Mouse (Mus musculus): ENCODE measurements around the gene Gm10188.

Gm10188 gene

GRCm38 (mm10) chr1:132229667-132230066 lies at the start of gene Gm10188:
TSS of gene Gm10188 (minus strand) at chr1:132229767.
- no peak for TF ChIP-seq GATA4 (IDR thresholded peaks at IDR 0.05; ENCODE audit: insufficient replicate concordance, low read length)

- no peak for TF ChIP-seq GATA4 (IDR thresholded peaks at IDR 0.05; ENCODE audit: insufficient replicate concordance, low read length)
Observed at GRCm38 (mm10) chr1:132277124-132277523, 47.6 kb upstream of the Gm10188 start.

GRCm38 (mm10) chr1:132276694-132277093 lies 47.1 kb upstream of the Gm10188 start:
- no peak for TF ChIP-seq GATA4 (IDR thresholded peaks at IDR 0.05; ENCODE audit: insufficient replicate concordance, low read length)

GRCm38 (mm10) chr1:132271237-132271636 lies 41.7 kb upstream of the Gm10188 start:
- TF ChIP-seq GATA4 (IDR thresholded peaks at IDR 0.05; ENCODE audit: insufficient replicate concordance, low read length): no peak

GRCm38 (mm10) chr1:132268418-132269060 lies 39.0 kb upstream of the Gm10188 start:
- no peak for TF ChIP-seq GATA4 (IDR thresholded peaks at IDR 0.05; ENCODE audit: insufficient replicate concordance, low read length)

GRCm38 (mm10) chr1:132267959-132268358 lies 38.4 kb upstream of the Gm10188 start:
- TF ChIP-seq GATA4 (IDR thresholded peaks at IDR 0.05; ENCODE audit: insufficient replicate concordance, low read length): no peak

GRCm38 (mm10) chr1:132266791-132267557 lies 37.4 kb upstream of the Gm10188 start:
- no peak for TF ChIP-seq GATA4 (IDR thresholded peaks at IDR 0.05; ENCODE audit: insufficient replicate concordance, low read length)

GRCm38 (mm10) chr1:132265936-132266335 lies 36.4 kb upstream of the Gm10188 start:
- TF ChIP-seq GATA4 (IDR thresholded peaks at IDR 0.05; ENCODE audit: insufficient replicate concordance, low read length): no peak

GRCm38 (mm10) chr1:132265211-132265859 lies 35.8 kb upstream of the Gm10188 start:
- TF ChIP-seq GATA4 (IDR thresholded peaks at IDR 0.05; ENCODE audit: insufficient replicate concordance, low read length): no peak

GRCm38 (mm10) chr1:132264577-132264976 lies 35.0 kb upstream of the Gm10188 start:
- no peak for TF ChIP-seq GATA4 (IDR thresholded peaks at IDR 0.05; ENCODE audit: insufficient replicate concordance, low read length)

GRCm38 (mm10) chr1:132263618-132264017 lies 34.1 kb upstream of the Gm10188 start:
- TF ChIP-seq GATA4 (IDR thresholded peaks at IDR 0.05; ENCODE audit: insufficient replicate concordance, low read length): no peak

- no peak for TF ChIP-seq GATA4 (IDR thresholded peaks at IDR 0.05; ENCODE audit: insufficient replicate concordance, low read length)
Observed at GRCm38 (mm10) chr1:132261058-132261457, 31.5 kb upstream of the Gm10188 start.

GRCm38 (mm10) chr1:132260331-132260730 lies 30.8 kb upstream of the Gm10188 start:
- no peak for TF ChIP-seq GATA4 (IDR thresholded peaks at IDR 0.05; ENCODE audit: insufficient replicate concordance, low read length)

- no peak for TF ChIP-seq GATA4 (IDR thresholded peaks at IDR 0.05; ENCODE audit: insufficient replicate concordance, low read length)
Observed at GRCm38 (mm10) chr1:132254467-132254866, 24.9 kb upstream of the Gm10188 start.

GRCm38 (mm10) chr1:132246641-132247040 lies 17.1 kb upstream of the Gm10188 start:
- TF ChIP-seq GATA4 (IDR thresholded peaks at IDR 0.05; ENCODE audit: insufficient replicate concordance, low read length): no peak

GRCm38 (mm10) chr1:132246137-132246536 lies 16.6 kb upstream of the Gm10188 start:
- TF ChIP-seq GATA4 (IDR thresholded peaks at IDR 0.05; ENCODE audit: insufficient replicate concordance, low read length): no peak

Measured in liver, adult (tissue).